Mouse (Mus musculus) spleen, adult 2 months (tissue): Measurements from ENCODE around the gene Guca1a.

ENCODE experiments used
- CTCF ChIP-seq: fragments of 200-500 bp; IDR thresholded peaks from 2 replicates; pipeline ENCODE4 v1.5.1; 2011; ENCODE audit warnings: mild to moderate bottlenecking, inconsistent platforms; ENCODE audit not compliant: insufficient read depth, insufficient read length, insufficient replicate concordance; ENCODE audit errors: extremely low read depth
- POLR2A ChIP-seq: fragments of 200-500 bp; IDR thresholded peaks from 2 replicates; pipeline ENCODE4 v1.6.1; 2011; ENCODE audit warnings: low read depth, low read length, inconsistent platforms

GRCm38 (mm10) chr17:47446025-47446424 is 45.6 kb upstream of the Guca1a start:
- TF ChIP-seq CTCF = no peak
- no peak for TF ChIP-seq POLR2A
